Mouse (Mus musculus): ENCODE results near the gene P3h4. TPM values are rescaled to one million over a fixed set of nuclear protein-coding genes. Genes with fewer than 3 reads are reported as not detected.
A peak's percentile ranks its signal among the peaks of the same experiment; 100 is the strongest.

P3h4 gene
- polyA plus RNA-seq, 1 experiment from 2014 or later, result 69.7 TPM

DNA sequence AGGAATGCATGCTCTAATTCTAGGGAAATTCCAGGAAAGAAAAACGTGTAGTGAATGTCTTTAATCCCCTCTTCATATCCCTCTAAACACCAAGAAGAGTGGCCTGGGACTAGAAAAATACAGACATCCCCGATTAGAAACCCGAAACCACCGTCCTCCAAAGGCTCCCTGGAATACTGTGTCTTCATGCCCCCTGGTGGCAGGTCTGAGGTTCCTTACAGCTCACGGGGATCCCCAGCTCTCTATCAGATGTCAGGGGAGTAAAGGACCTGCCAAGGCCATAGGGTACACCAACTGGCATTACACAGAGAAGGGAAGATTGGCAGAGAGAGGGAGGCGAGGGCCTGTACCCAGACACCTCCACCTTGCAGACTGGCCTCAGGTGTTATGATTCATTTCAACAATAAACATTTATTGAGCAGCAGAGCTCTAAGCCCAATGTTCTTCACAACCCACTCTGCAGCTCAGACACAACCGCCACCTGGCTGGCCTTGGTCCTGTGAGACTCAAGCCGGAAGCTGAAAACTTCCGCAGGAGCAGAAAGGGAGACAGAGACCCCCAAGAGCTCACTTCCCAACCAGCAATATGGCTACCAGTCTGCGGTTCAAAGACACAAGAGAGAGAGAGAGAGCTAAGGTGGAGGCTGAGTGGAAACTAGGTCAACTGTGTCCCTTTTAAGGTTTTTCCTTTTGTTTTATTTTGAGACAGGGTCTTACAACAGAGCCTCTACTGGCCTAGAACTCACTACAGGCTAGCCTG, 6.4 kb downstream of the P3h4 start:
- Histone ChIP-seq H3K4me2 (no peak overlapping the region), H3K27ac (ENCODE audit: poor library complexity, severe bottlenecking) (no peak overlapping the region), H3K36me3 (peaks cover 36% of the 10 kb centered on the region), H3K27me3 (replicated peaks) (no peaks in the 10 kb centered on the region), H3K4me1 (replicated peaks) (peaks cover 44% of the 10 kb centered on the region), H3K9ac (no peak overlapping the region), H3K9me3 (replicated peaks) (no peaks in the 10 kb centered on the region), H3K4me3 (no peak overlapping the region)
- no peak for ATAC-seq (ENCODE audit: insufficient number of reproducible peaks, low FRiP score)
- 38% methylated on average over 10 of the region's 10 CpGs for WGBS

DNA sequence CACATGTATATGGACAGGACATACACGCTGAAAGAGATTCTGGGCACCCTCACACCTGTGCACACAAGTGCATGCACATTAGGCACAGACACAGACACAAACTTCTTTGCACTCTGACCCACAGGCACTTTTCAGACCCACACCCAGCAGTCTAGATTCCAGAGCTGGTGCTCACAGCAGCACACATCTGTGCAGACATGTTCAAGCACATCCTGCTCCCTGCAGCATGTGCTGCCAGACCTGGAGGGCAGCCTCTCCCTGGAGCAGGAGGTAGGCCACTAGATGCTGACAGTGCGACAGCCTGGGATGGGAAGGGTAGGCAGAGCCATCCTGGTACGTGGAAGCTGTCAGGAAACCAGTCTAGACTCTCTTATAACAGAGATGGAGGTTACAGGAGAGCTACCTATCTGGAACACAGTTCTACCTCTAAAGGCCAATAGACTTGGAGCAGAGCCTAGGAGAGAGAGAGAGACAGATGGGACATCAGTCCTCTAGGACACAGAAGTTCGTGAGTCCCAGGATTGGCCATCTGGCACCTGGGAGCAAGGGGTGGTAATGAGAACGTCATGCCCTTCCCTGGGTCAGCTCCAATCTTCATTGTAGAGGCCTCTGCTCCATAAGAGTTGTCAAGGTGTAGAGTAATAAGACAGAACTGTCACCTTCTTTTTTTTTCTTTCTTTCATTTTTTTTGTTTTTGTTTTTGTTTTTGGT, 7.5 kb downstream of the P3h4 start:
- WGBS, result 86% methylated on average over 5 of the region's 5 CpGs
- no peaks in the 10 kb centered on the region for H3K9me3 ChIP-seq (replicated peaks)
- no peak overlapping the region for H3K4me3 ChIP-seq
- ATAC-seq (ENCODE audit: insufficient number of reproducible peaks, low FRiP score), result no peak
- H3K9ac ChIP-seq, result no peak overlapping the region
- H3K36me3 ChIP-seq, result peaks cover 33% of the 10 kb centered on the region
- no peak overlapping the region for H3K27ac ChIP-seq (ENCODE audit: poor library complexity, severe bottlenecking)
- H3K4me1 ChIP-seq (replicated peaks), result peaks cover 44% of the 10 kb centered on the region
- no peak overlapping the region for H3K4me2 ChIP-seq
- H3K27me3 ChIP-seq (replicated peaks), result no peaks in the 10 kb centered on the region

DNA sequence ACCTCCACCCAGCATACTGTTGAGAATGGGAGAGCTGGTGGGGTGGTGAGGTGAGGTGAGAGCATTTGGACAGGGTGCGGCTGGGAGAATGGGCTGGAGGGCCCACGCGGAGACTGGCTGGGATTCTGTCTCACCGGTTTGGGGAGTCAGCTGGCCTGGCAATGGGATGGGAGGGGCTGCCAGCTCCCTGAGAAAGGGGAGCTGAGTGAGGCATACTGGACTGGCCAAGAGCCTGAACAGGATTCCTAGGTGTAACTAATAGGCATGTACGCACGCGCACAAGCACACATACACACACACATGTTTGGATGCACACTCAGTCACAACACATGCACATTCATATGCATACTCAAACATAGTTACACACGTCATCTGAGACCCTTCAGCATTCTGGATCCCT, 8.4 kb downstream of the P3h4 start:
- Histone ChIP-seq H3K9me3 (replicated peaks) (no peaks in the 10 kb centered on the region), H3K27me3 (replicated peaks) (no peaks in the 10 kb centered on the region), H3K27ac (ENCODE audit: poor library complexity, severe bottlenecking) (no peak overlapping the region), H3K9ac (no peak overlapping the region), H3K4me3 (no peak overlapping the region), H3K36me3 (peaks cover 30% of the 10 kb centered on the region), H3K4me1 (replicated peaks) (peaks cover 45% of the 10 kb centered on the region), H3K4me2 (no peak overlapping the region)
- no peak for ATAC-seq (ENCODE audit: insufficient number of reproducible peaks, low FRiP score)
- WGBS, result 83% methylated on average over 8 of the region's 8 CpGs

DNA sequence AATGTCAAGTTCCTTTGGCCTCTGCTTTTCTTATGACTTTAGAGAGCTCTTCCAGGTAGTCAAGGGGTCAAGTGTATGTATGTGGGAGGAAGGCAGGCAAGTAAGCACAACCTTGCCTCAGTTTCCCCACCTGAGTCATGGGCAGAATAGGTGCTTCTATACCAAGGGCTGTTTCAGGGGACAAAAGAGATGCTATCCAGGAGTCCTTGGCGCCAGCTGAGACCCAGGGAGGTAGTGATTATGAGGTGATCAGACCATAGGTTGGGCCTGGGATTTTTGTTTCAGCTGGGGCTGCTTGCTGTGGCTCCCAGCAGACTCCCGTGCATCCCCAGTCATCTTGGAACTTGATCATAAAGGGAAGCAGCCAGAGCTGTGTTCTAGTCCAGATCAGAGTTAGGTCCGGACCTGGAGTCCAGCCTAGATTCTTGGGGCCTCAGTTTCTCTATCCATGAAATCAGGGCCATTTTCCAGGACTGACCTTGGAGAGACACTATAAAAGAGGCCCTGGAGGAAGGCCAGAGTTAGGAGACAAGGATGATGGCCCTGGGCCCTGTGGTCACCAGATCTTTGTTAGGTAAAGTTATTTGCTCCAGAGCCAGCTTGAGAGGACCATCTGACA, 10.1 kb downstream of the P3h4 start:
- no peak for ATAC-seq (ENCODE audit: insufficient number of reproducible peaks, low FRiP score)
- no peaks in the 10 kb centered on the region for H3K27me3 ChIP-seq (replicated peaks)
- H3K4me2 ChIP-seq, result no peak overlapping the region
- WGBS, result 86% methylated on average over 3 of the region's 3 CpGs
- H3K4me1 ChIP-seq (replicated peaks), result peaks cover 61% of the 10 kb centered on the region
- no peaks in the 10 kb centered on the region for H3K9me3 ChIP-seq (replicated peaks)
- no peak overlapping the region for H3K9ac ChIP-seq
- H3K36me3 ChIP-seq, result peaks cover 15% of the 10 kb centered on the region
- H3K27ac ChIP-seq (ENCODE audit: poor library complexity, severe bottlenecking), result peak overlapping the region; percentile 98
- no peak overlapping the region for H3K4me3 ChIP-seq

DNA sequence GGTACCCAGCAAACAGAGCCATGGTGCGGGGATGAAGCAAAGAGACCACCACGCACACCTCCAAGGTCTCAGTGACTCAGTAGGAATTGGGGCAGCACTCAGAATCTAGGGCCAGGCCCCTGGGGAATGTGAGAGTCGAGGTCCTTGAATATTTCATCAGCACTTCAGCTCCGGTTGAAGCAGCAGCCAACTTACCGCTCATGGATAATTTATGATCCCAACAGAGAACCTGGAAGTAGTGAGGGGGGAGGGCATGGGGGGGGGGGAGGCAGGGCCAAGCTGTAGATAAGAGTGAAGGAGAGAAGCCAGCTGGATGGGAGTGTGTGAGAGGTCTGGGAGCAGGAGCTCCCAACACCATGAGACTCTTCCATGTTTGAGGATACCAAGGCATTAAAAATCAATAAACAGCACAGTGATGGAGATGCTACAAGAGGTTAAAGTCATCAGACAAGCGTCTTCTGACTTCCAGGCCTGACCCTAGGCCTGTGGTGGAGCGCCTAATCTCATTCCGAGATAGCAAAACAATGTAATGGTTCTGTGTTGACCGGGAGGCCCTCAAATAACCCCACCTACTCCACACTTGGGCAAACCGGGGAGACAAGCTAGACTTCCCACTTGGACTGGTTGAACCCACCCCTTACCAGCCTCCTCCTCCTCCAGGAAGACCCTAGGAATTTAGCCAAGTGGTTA, 11.0 kb downstream of the P3h4 start:
- H3K4me2 ChIP-seq, result peak overlapping the region; percentile 56
- H3K27me3 ChIP-seq (replicated peaks), result no peaks in the 10 kb centered on the region
- H3K36me3 ChIP-seq, result peaks cover 5% of the 10 kb centered on the region
- H3K4me1 ChIP-seq (replicated peaks), result peaks cover 68% of the 10 kb centered on the region
- 0 out of 2 replicates have a peak, but pooled peaks have one; percentile 23 for ATAC-seq (ENCODE audit: insufficient number of reproducible peaks, low FRiP score)
- H3K9ac ChIP-seq, result no peak overlapping the region
- WGBS, result 18% methylated on average over 10 of the region's 10 CpGs
- peak overlapping the region; percentile 98 for H3K27ac ChIP-seq (ENCODE audit: poor library complexity, severe bottlenecking)
- no peaks in the 10 kb centered on the region for H3K9me3 ChIP-seq (replicated peaks)
- H3K4me3 ChIP-seq, result no peak overlapping the region

DNA sequence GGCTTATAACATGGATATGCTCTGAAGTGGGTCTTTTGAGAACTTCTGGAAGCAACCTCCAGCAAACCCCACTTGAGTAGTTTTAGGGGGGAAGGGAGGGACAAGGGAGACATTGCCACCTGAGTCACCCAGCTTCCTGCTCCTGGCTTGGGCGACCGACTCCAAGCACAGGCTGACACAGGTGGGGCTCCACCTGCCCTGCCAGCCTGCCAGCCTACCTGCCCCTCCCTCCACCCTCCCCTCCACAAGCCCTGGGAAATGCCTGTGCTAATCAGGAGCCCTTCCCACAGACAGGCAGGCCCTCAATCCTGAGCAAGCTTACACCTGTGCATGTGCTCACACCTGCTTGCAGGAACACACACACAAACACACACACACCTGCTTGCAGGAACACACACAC, 12.0 kb downstream of the P3h4 start:
- Histone ChIP-seq H3K4me3 (0 out of 2 replicates have a peak overlapping the region, but pooled peaks have one; percentile 2), H3K4me1 (replicated peaks) (peaks cover 66% of the 10 kb centered on the region), H3K9ac (peak overlapping the region; percentile 26), H3K27ac (ENCODE audit: poor library complexity, severe bottlenecking) (peak overlapping the region; percentile 98), H3K36me3 (0 out of 2 replicates have a peak, but pooled peaks cover 3% of the 10 kb centered on the region), H3K9me3 (replicated peaks) (no peaks in the 10 kb centered on the region), H3K27me3 (replicated peaks) (no peaks in the 10 kb centered on the region), H3K4me2 (peak overlapping the region; percentile 56)
- no peak for ATAC-seq (ENCODE audit: insufficient number of reproducible peaks, low FRiP score)
- 21% methylated on average over 2 of the region's 2 CpGs for WGBS

DNA sequence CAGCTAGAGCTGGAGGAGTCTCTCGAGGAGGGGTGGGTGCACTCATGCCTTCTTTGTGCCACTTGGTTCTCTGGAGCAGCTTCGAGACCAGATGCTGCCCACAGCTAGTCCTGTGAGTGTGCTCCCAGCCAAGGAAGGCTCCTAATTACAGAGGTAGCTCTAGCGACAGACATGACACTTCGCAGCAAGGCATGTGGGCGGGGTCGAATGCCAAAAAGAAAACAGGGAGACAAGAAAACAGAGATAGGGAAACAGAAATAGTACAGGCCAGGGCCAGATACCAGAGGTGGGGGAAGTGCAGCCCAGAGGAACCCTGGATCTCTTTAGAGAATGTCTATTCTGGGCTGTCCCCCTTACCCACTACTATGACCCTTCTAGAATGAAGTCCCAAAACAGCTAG, 12.4 kb downstream of the P3h4 start:
- H3K4me2 ChIP-seq, result peak overlapping the region; percentile 56
- 0 out of 2 replicates have a peak overlapping the region, but pooled peaks have one; percentile 2 for H3K4me3 ChIP-seq
- no peaks in the 10 kb centered on the region for H3K27me3 ChIP-seq (replicated peaks)
- peak; percentile 27; the same call in 1 of the 2 replicates for ATAC-seq (ENCODE audit: insufficient number of reproducible peaks, low FRiP score)
- H3K27ac ChIP-seq (ENCODE audit: poor library complexity, severe bottlenecking), result peak overlapping the region; percentile 98
- 2% methylated on average over 6 of the region's 6 CpGs for WGBS
- H3K36me3 ChIP-seq, result 0 out of 2 replicates have a peak, but pooled peaks cover 3% of the 10 kb centered on the region
- H3K4me1 ChIP-seq (replicated peaks), result peaks cover 65% of the 10 kb centered on the region
- H3K9me3 ChIP-seq (replicated peaks), result no peaks in the 10 kb centered on the region
- peak overlapping the region; percentile 26 for H3K9ac ChIP-seq

DNA sequence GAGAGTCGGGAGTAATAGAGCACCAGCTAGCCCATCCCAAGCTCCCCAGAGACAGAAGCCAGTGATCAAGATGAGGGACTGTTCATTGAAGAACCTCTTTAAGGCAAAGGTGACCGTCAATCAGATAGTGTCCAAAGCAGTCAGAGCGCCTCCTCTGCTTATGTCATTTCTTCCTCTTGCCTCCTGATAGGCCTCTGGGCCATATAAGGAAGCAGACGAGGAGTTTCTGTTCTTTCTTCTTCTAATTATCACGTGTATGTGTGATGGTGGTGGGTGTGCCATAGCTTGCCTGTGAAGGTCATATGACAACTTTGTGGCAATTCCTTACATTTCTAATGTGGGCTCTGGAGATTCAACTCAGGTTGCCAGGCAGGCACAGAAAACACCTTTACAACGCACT, 13.8 kb downstream of the P3h4 start:
- Histone ChIP-seq H3K27me3 (replicated peaks) (no peaks in the 10 kb centered on the region), H3K4me2 (no peak overlapping the region), H3K9me3 (replicated peaks) (no peaks in the 10 kb centered on the region), H3K27ac (ENCODE audit: poor library complexity, severe bottlenecking) (peak overlapping the region; percentile 98), H3K4me1 (replicated peaks) (peaks cover 71% of the 10 kb centered on the region), H3K36me3 (no peaks in the 10 kb centered on the region), H3K4me3 (no peak overlapping the region), H3K9ac (no peak overlapping the region)
- 40% methylated on average over 6 of the region's 6 CpGs for WGBS
- ATAC-seq (ENCODE audit: insufficient number of reproducible peaks, low FRiP score), result no peak

DNA sequence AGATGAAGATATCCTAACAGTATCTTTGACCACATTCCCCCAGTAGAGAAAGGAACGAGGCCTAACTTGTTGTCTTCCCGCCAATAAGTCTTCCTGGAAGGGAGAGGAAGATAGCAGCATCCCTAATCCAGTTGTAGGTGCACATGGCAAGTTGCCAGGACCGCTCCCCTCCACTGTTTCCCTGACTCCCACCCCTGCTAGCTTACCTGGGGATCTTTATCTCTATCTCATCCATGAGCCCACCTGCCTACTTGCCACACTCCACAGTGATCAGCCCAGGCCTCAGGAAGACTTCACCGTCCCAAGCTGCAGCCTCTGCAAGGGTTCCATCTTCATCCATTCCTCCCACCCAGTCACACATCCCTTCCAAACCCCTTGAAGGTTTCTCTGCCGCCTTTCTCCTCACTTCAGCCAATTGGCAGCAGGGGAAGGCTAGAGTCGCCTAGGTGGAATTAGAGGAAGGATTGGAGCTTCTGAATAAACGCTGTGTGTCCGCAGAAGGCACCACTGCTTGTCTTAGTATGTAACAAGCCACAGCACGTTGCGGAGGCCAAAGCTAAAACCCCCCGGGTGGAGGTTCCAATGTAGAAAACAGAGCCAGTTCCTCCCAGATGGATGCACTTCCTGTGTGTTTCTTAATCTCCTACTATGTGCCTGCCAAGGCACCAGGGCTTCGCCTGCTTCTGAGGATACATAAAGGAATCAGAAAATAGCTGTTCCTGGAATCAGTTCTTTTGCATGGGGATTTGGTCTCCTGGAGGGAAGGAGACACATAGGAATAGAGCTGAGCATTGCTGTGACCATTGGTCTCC, 14.7 kb downstream of the P3h4 start:
- Histone ChIP-seq H3K9me3 (replicated peaks) (no peaks in the 10 kb centered on the region), H3K4me1 (replicated peaks) (peaks cover 80% of the 10 kb centered on the region), H3K36me3 (no peaks in the 10 kb centered on the region), H3K27ac (ENCODE audit: poor library complexity, severe bottlenecking) (peak overlapping the region; percentile 98; the same call in 1 of the 2 replicates), H3K4me3 (no peak overlapping the region), H3K4me2 (no peak overlapping the region), H3K27me3 (replicated peaks) (no peaks in the 10 kb centered on the region), H3K9ac (no peak overlapping the region)
- 77% methylated on average over 12 of the region's 12 CpGs for WGBS
- no peak for ATAC-seq (ENCODE audit: insufficient number of reproducible peaks, low FRiP score)

DNA sequence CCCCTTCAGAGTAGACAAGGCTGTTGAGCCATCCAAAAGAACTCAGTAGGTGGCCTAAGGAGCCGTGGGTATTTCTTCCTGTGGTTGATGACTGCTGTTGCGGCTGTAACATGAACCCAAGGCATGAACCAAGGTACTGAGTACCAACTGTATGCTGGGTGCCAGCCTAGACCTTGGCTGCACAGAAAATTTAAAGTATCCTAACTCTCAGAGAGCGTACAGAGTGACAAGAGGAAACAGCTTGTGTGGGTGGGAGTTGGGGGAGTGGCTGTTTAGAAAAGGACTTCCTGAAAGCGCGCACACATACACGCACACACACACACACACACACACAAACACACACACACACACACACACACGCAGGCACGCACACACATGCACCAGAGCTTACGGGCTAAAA, 15.3 kb downstream of the P3h4 start:
- Histone ChIP-seq H3K27ac (ENCODE audit: poor library complexity, severe bottlenecking) (no peak overlapping the region), H3K4me2 (no peak overlapping the region), H3K9me3 (replicated peaks) (no peaks in the 10 kb centered on the region), H3K9ac (no peak overlapping the region), H3K4me3 (no peak overlapping the region), H3K4me1 (replicated peaks) (peaks cover 81% of the 10 kb centered on the region), H3K27me3 (replicated peaks) (no peaks in the 10 kb centered on the region), H3K36me3 (no peaks in the 10 kb centered on the region)
- ATAC-seq (ENCODE audit: insufficient number of reproducible peaks, low FRiP score), result no peak
- 63% methylated on average over 9 of the region's 9 CpGs for WGBS
